Mouse (Mus musculus) spleen, postnatal 14 days (tissue): ENCODE data around the gene Dnase2a.
A peak's percentile ranks its signal among the peaks of the same experiment; 100 is the strongest.

ENCODE experiments used
- DNase-seq, 2 experiments: peaks; one replicate each; pipeline ENCODE4 v3.0.0; 2021 to 2022; ENCODE audit warnings: low spot score in 2 of 2

Dnase2a gene

GRCm38 (mm10) chr8:84908421-84909161 is at the start of gene Dnase2a:
Dnase2a (plus strand) TSS chr8:84908560.
- DNase-seq = peak; percentile 92 to 94

- DNase-seq = peak; percentile 82 to 85
These were observed 36.7 kb upstream of the Dnase2a start, which contains the start of gene Syce2 for GRCm38 (mm10) chr8:84871376-84872308. Syce2 (plus strand) TSS chr8:84872111.

DNA sequence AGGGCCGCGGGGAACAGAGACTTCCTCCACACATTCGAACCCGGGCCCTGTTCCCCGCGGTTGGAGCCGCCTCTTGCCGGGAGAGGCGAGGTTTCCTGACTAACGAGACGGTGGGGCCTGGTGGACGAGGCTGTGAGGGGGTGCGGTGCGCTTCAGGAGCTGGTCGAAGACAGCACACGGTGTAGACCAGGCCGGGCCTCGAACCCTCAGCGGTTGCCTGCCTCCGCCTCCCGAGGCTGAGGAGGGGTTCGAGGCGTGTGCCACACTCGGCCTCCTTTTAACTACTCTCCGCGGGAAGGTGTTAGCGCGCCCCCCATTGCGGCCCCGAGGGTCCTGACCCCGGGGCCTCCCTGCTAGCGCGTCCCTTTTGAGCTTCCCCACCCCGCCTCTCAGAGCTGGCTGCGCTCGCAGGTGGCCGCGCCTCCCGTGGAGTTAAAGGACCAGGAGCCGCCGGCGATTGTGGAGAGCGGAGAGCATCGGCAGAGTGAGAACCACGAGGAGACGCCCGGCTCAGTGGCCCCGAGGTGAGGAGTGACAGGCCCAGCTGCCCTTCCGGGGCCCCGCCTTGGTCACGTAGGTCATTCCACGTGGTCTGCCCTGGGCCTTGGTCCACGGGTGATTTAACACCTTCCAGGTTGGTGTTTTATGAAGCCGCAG is 35.9 kb upstream of the Dnase2a start:
- DNase-seq = peak in 1 of 2 experiments; percentile 32

GRCm38 (mm10) chr8:84873016-84873415 is 35.3 kb upstream of the Dnase2a start:
- DNase-seq = no peak

DNA sequence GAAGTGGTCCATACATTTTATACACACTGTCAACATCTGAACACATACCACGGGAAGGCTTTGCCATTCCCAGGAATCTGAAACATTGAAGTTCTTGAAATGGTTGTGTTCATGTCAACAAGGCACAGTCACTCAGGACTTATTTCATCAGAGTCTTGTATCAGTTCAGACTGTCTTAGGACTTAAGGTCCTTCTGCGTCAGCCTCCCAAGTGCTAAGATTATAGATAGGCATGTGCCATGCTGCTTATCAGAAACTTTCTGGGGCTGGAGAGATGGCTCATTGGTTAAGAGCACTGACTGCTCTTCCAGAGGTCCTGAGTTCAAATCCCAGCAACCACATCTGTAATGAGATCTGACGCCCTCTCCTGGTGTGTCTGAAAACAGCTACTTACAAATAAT is 34.0 kb upstream of the Dnase2a start:
- DNase-seq = no peak

GRCm38 (mm10) chr8:84877297-84878035 is 30.9 kb upstream of the Dnase2a start:
- DNase-seq = no peak

DNA sequence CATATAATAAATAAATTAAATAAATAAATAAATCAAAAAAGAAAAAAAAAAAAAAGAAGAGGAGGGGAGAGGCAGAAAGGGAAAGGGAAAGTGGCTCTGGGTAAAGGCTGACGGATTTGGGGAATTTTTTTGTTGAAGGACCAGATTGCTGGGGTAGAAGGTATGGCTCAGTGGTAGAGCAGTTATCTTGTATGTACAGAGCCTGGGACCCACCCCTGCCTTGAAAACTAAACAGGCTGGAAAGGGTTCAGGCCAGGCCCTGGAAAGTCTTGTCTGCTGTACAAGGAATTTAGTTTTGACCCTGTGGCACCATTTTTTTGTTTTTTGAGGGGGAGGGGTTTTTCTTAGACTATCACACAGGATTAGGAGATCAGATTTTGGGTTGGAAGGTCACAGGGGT is 29.4 kb upstream of the Dnase2a start:
- DNase-seq = no peak

- DNase-seq = no peak
These were observed 23.6 kb upstream of the Dnase2a start for GRCm38 (mm10) chr8:84884728-84885127.

DNA sequence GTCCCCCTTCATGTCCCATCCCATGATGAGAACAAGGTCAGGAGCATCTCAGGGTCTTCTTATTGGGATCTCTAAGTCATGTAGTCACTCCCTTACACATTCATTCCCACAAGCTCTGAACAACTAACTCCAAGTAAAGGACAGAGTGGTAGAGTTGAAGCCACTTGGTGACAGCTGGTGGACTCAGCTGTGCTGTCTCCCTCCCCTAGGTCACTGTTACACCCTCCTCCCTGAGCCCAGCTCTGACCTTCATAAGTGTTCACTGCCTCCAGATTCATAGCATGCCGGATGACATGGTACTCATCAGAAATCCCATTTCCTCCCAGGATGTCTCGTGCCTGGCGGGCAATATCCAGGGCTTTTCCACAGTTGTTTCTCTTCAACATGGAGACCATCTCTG is 20.1 kb upstream of the Dnase2a start:
- DNase-seq = no peak

DNA sequence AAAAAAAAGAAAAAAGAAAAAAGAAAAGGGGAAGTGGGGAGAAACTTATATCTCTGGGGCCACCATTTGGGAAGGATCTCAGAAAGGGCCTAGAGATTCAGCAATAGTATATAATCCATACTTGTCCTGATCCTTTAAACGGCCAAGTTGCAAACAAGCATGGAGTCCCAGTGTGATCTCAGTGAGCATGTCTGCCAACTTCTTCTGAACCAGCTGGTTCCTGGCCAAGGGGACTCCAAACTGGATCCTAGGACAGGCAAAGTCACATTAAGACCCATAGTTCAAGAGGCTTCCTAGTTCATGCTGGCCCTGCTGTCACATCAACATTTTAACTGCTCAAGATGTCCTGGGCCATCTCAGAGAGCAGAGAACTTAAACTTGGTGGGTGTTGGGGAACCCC is 19.2 kb upstream of the Dnase2a start:
- DNase-seq = no peak

DNA sequence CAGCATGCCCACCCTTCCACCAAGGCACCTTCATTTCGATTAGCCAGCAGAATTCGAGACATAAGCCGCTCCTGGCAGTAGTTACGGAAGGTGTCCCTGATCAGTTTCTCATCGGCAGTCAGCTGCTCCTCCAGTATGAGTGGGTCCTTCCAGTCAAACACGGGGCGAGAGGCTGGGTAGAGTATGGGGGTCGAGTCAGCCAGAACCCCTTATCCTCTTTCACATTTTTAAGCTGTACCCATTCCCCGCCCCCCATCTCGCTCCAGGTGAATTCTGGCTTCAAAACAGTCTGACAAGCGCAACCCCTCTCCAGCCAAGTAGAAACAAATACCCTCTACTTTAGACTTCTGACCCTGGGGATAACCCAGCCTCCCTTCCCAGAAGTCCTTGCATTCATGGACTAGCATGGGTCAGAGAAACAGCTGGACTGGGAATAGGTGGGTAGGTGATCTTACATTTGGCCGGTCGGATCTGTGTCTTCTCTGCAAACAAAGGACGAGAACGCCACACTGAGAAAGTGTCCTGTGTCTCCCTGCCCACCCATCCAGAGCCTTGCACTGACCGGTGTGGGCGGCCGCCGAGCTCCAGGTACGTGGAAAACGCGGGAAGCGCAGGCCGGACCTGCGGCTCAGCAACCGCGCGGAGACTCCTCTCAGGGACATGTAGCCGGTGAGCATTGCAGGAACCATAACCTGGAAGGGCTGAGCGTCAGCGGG is 15.2 kb upstream of the Dnase2a start:
- no peak for DNase-seq

GRCm38 (mm10) chr8:84893709-84894134 is 14.6 kb upstream of the Dnase2a start, which contains the start of gene Gcdh:
Gcdh (minus strand) TSS chr8:84893921.
- peak; percentile 74 to 80 for DNase-seq

GRCm38 (mm10) chr8:84895963-84896362 is 12.4 kb upstream of the Dnase2a start:
- DNase-seq = no peak

DNA sequence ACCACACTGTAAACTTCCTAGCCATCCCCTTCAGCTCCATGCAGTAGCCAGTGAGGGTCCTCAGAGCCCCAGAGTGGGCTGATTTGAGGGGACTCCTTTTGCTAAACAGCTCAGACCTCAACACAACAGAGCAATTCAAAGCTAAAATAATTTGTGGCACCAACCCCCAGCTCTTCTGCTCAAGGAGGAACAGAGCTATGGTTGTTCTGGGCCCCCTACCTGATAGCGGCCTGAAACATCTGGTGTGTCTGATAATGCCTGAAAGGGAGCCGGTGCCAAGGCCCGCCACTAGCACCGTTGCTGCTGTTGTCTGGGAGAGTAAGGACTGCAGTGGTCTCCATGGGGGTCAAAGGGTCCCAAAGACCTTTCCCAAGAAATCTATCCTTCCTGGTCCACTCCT is 7.3 kb upstream of the Dnase2a start:
- peak; percentile 54 to 66 for DNase-seq

DNA sequence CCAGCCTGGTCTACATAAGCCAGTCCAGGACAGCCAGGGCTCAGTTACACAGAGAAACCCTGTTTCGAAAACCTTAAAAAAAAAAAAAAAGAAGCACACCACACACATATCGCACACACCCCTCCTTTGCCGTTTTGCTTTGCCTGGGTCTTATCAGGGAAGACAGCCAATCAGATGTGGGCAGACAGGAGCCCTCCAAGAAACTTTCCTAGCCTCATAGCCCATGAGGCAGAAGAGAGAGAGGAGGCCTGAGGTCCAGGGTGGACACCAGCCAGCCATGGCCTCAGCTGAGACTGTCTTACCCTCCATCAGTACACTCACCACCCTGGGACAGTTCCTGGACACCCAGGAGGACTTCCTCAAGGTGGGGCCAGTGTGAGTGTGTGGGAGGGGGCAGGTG is 6.6 kb upstream of the Dnase2a start, which contains the start of gene Klf1:
Gene Klf1 (plus strand): TSS at position 177 of the 400 bp plus-strand sequence.
- DNase-seq = peak; percentile 36 to 43

- no peak for DNase-seq
These were observed 5.9 kb upstream of the Dnase2a start for GRCm38 (mm10) chr8:84902367-84902919.

- peak; percentile 89 to 92 for DNase-seq
These were observed 5.3 kb upstream of the Dnase2a start for GRCm38 (mm10) chr8:84902920-84903661.

GRCm38 (mm10) chr8:84904351-84904750 is 4.0 kb upstream of the Dnase2a start:
- DNase-seq = no peak

DNA sequence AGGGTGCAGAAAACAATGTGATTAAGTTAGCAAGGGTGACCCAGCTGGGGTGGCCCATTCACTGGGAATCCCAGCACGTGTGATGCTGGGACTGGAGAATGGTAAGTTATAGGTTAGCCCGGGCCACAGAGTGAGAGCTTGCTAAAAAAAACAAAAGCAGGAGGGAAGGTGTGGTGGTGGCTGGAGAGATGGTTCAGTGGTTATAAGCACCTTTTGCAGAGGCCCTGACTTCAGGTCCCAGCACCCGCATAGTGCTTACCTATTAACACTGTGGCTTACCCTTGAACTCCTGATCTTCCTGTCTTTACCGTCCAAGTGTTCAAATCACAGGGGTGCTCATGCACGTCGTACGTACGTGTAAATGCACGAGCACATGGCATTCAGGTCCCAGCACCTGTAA is 1.3 kb upstream of the Dnase2a start:
- no peak for DNase-seq

DNA sequence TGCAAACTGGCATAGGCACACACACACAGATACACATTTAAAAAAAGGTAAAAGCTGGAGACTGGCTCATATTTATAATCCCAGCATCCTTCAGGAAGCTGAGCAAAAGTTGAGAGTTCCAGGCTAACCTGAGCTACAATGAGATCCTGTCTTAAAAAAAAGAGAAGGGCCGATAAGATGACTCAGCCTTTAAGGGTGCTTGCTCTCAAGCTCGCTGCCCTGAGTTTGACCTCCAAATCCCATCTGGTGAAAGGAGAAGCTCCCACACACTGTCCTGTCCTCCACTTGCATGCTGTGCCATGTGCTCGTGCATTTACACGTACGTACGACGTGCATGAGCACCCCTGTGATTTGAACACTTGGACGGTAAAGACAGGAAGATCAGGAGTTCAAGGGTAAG is 867 bp upstream of the Dnase2a start:
- DNase-seq = no peak
